Mouse (Mus musculus): ENCODE results near the gene Cmss1.

DNA sequence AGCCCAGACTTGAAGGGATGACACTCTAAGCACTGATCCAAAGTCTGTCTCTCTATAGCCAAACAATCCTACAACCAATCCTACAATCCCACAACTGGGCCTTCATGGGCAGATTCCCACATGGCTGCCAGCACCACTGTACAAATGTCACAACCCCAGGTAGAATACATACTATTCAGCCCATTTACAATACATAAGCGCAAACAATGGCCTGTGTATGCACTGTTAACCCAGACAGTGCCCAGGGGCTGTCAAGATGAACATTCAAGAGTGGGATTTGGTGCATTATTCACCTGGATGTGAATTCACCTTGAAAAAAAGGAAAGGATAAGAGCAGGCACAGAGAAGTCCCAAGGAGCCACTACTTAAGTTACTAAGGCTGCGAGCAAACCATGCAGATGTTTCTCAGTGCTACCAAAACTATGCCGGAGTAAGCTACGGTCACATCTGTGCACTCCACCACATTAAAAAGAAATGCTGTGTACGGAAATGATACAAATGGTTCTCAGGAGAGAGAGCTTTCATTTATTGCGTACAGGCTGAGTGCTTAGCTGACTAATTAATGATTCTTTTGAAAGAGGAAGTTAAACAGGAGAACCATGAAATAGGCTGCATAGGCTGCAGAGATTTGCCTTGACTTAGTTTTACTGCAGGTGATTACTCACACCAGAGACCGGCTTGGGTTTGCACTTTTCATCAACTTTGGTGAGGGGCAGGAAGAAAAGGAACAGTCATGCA, 184.8 kb downstream of the Cmss1 start:
- TF ChIP-seq GATA1 (IDR thresholded peaks at IDR 0.05; ENCODE audit: borderline replicate concordance, low read length): no peak
- TF ChIP-seq FLI1 (IDR thresholded peaks at IDR 0.05; ENCODE audit: low read length): no peak

Data from megakaryocyte, embryonic 14.5 days (primary cell).